Mouse (Mus musculus): ENCODE measurements around the gene Zfp352.

The Zfp352 gene

DNA sequence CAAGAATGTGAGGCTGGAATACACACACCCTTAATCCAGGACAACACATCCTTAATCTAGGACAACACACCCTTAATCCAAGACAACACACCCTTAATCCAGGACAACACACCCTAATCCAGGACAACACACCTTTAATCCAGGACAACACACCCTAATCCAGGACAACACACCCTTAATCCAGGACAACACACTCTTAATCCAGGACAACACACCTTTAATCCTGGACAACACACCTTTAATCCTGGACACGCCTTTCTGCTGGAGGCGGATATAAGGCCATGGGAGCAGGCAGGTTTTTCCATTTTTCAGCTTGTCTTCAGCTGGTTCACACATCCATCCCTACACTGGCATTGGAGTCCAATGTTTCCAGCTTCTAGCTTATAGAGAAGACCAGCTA, at the start of gene Zfp352:
TSS of gene Zfp352 (plus strand) at position 301 of the 400 bp plus-strand sequence.
- no peak for TF ChIP-seq GATA4 (IDR thresholded peaks at IDR 0.05; ENCODE audit: insufficient replicate concordance, low read length)

DNA sequence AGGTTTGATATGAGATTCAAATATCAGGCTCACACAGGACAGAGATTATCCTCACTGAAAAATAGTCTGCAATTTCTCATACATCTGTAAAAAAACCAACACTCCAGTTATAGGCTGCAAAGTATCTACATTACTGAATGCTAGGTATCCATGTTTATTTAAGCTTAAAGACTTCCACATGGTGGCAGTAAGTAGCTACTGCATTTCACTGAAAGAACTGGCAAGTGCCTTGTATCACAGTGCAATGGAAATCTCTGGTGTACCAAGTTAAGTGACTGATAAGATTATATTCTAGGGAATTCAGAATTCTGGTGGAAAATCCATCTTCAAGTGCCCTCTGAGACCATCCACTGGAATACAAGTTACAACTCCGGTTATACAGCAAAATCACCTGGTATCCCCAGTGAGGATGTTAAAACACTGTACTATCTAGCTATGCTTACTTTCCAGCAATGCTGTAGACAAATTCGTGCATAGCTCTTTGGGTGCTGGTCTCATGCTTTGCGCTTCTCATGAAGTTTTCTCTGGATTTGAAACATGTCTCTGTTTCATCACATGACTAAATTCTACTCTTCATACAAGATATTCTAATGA, 47.6 kb upstream of the Zfp352 start:
- no peak for TF ChIP-seq GATA4 (IDR thresholded peaks at IDR 0.05; ENCODE audit: insufficient replicate concordance, low read length)

DNA sequence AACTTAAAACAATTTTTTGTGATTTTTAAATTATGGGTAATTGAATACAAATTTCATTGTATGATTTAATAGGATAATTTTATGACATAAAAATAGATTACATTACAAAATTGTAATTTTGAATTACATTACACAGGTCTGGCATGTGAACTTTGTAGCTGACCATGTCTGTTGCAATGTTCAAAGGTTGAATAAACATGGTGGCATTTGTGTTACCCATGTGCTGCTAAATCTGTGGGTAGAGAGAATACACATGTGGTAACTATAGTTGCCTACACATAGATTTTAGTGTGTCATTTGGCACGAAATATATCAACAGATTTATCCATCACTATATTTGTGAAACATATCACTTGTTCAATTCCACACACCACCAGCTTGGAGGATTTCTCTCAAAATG, 44.6 kb upstream of the Zfp352 start:
- TF ChIP-seq GATA4 (IDR thresholded peaks at IDR 0.05; ENCODE audit: insufficient replicate concordance, low read length), result no peak

DNA sequence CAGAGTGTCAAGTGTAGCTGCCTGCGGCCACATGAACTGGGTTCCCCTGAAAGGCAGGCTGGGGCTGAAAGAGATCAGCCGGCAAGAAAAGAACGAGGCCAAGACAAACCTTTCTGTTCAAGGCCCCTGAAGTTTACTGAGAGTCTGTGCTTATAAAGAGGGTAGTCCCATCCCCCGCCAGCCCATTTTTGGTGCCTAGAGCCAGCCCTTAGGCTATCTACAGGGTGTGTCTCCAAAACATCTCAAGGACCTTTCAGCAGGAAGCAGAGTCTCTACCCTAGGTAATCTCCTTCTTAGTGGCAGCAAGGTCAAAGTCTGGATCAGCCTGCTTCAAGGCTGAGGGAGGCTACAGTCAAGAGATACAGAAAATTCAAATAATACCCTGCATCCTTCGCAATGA, 15.2 kb upstream of the Zfp352 start:
- no peak for TF ChIP-seq GATA4 (IDR thresholded peaks at IDR 0.05; ENCODE audit: insufficient replicate concordance, low read length)

DNA sequence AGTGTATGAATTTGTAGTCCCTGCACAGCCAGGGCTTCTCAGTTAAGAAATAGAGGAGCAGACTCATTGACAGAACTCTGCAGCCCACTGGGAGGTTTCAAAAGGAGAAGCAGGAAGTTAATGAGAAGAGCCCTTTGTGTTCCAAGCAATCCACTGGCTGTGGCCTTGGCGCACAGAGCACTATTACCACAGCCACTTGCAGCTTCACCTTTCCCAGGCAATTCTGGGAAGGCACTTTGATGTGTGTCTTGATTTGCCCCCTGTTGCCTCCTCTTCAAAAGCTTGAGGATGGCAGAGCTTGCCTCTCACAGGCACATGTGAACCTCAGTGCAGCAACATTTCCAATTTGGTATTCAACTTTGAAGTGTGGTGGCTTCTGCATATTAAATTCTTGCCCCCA, 7.1 kb upstream of the Zfp352 start:
- no peak for TF ChIP-seq GATA4 (IDR thresholded peaks at IDR 0.05; ENCODE audit: insufficient replicate concordance, low read length)

DNA sequence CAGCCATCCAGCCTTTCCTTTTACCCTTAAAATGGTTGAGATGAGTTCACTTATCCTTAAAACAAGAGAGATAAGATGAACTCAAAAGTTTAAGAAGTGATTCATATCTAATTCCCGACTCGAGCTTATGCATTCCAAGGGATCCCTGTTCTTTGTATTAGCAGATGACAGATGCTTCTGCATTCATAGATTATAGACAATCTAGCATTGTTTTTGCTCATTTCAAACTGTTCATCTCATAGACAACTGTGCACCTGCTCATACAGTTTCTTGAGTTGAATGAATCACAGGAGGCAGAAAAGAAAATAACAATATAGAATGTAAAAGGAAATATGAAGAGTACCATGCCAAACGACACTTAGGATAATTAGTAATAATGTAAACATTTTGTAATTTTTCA, 6.5 kb upstream of the Zfp352 start:
- TF ChIP-seq GATA4 (IDR thresholded peaks at IDR 0.05; ENCODE audit: insufficient replicate concordance, low read length), result no peak

DNA sequence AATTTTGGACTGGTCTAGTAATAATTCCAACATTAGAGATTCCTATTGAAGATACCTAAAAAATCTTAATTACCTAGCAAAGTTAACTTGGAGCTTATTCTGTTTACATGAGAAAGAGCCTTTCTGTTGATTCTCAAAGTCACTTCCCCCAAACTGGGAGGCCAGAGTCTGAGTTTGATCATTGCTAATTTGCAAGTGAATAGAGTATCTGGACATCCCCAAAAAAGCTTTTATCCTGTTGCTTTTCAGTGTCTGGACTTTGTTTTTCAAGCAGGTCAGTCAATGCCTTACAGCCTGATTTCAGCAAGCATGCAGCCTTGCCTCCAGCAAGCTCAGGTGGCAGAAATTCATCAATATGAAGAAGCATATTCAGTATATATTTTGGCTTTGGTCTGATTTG, 51.2 kb downstream of the Zfp352 start:
- TF ChIP-seq GATA4 (IDR thresholded peaks at IDR 0.05; ENCODE audit: insufficient replicate concordance, low read length), result no peak
